8 mouse cellular contexts compared by ENCODE assay signal in genomic region chr19:6141394-6141749, GRCm38 (mm10). TPM values are rescaled to one million over a fixed set of nuclear protein-coding genes. Genes with fewer than 3 reads are reported as not detected.
DNase-seq lines count a peak whose midpoint lies in the region; ATAC-seq and TF ChIP-seq lines count a peak whose summit lies in the region.

Gene Arl2 (minus strand): TSS chr19:6141548.

- ATAC-seq in forebrain, embryonic 16.5 days, result peak; percentile 80
- ATAC-seq in lung, embryonic 14.5 days (ENCODE audit: insufficient read depth), result peak; percentile 78
- peak; percentile 58 for ATAC-seq in neutrophil, adult 5-6 weeks (ENCODE audit: extremely low read depth, insufficient number of reproducible peaks, low FRiP score, poor library complexity, severe bottlenecking)

- 0% methylated on average over 15 of the region's 15 CpGs for WGBS in forebrain, embryonic 16.5 days
- under 1% methylated on average over 15 of the region's 15 CpGs for WGBS in lung, embryonic 14.5 days

- H3K4me3 ChIP-seq in forebrain, embryonic 16.5 days (replicated peaks; ENCODE audit: low read length), result peak within 1 kb of the TSS; percentile 73
- H3K4me3 ChIP-seq in layer of hippocampus, adult 2 months, result peak within 1 kb of the TSS; percentile 78
- H3K4me3 ChIP-seq in lung, embryonic 14.5 days (ENCODE audit: low read depth, low read length), result peak within 1 kb of the TSS; percentile 74

- H3K27ac ChIP-seq in forebrain, embryonic 16.5 days (ENCODE audit: low read length), result peak within 1 kb of the TSS; percentile 95
- peak within 1 kb of the TSS; percentile 99 for H3K27ac ChIP-seq in layer of hippocampus, adult 2 months
- peak within 1 kb of the TSS; percentile 97 for H3K27ac ChIP-seq in lung, embryonic 14.5 days (ENCODE audit: low read depth)

- H3K4me2 ChIP-seq in forebrain, embryonic 16.5 days (ENCODE audit: low read length), result peak within 1 kb of the TSS; percentile 72
- peak within 1 kb of the TSS; percentile 82 for H3K4me2 ChIP-seq in lung, embryonic 14.5 days

- H3K9me3 ChIP-seq in forebrain, embryonic 16.5 days (ENCODE audit: control insufficient read depth, low read length), result no peaks in the 10 kb centered on the region
- H3K9me3 ChIP-seq in lung, embryonic 14.5 days (ENCODE audit: low read depth, low read length), result no peaks in the 10 kb centered on the region

- peak; percentile 75 for TF ChIP-seq CTCF in layer of hippocampus, adult 2 months (conservative IDR thresholded peaks at IDR 0.05)
- peak; percentile 57 for TF ChIP-seq CTCF in lung, embryonic 14.5 days (IDR thresholded peaks at IDR 0.05; ENCODE audit: low read depth)

- H3K36me3 ChIP-seq in forebrain, embryonic 16.5 days (ENCODE audit: control insufficient read depth, insufficient read depth), result no peaks in the 10 kb centered on the region
- H3K36me3 ChIP-seq in lung, embryonic 14.5 days (ENCODE audit: insufficient read depth), result peaks cover 12% of the 10 kb centered on the region; the same call in 1 of the 2 replicates

- peaks cover 19% of the 10 kb centered on the region for H3K4me1 ChIP-seq in forebrain, embryonic 16.5 days (replicated peaks; ENCODE audit: control insufficient read depth, insufficient read depth, low read length)
- peaks cover 7% of the 10 kb centered on the region; the same call in 1 of the 2 replicates for H3K4me1 ChIP-seq in lung, embryonic 14.5 days (ENCODE audit: insufficient read depth)

- H3K9ac ChIP-seq in forebrain, embryonic 16.5 days (replicated peaks; ENCODE audit: low read depth, low read length), result peak within 1 kb of the TSS; percentile 94
- H3K9ac ChIP-seq in lung, embryonic 14.5 days, result peak within 1 kb of the TSS; percentile 83

- peak; percentile 96 for DNase-seq in MN1 (ENCODE audit: low spot score)
- peak; percentile 86 for DNase-seq in cerebellum, adult 11-12 months
- peak; percentile 84 for DNase-seq in heart, postnatal 4 days
- DNase-seq in layer of hippocampus, adult 2 months (ENCODE audit: low spot score in 2 of 2), result peak; percentile 80 to 83
- peak; percentile 96 for DNase-seq in lung, embryonic 14.5 days
- peak; percentile 91 for DNase-seq in thymus, postnatal 0 days (ENCODE audit: low spot score)

- no peaks in the 10 kb centered on the region for H3K27me3 ChIP-seq in forebrain, embryonic 16.5 days (replicated peaks; ENCODE audit: control insufficient read depth, insufficient read depth, low read length)
- no peaks in the 10 kb centered on the region for H3K27me3 ChIP-seq in lung, embryonic 14.5 days (ENCODE audit: insufficient read depth, low read length)

RNA-seq across cellular contexts. Expression of gene Arl2, which starts in this region (rescaled TPM):
- 69.9 and 92.6 TPM in 2 replicates for polyA plus RNA-seq in forebrain, embryonic 16.5 days (2015; fragmentation: Nextera tagmentation; extraction: Ambion mirVana)
- total RNA-seq in heart, postnatal 4 days (2021), result 10 to 100 TPM; 62.3 to 62.8 TPM
- 10 to 100 TPM; 72.1 to 76.9 TPM for total RNA-seq in layer of hippocampus, adult 2 months (2021)
- polyA plus RNA-seq in lung, embryonic 14.5 days (2014; fragmentation: Nextera tagmentation; extraction: Ambion mirVana), result 78.8 and 89.2 TPM in 2 replicates
- total RNA-seq in neutrophil, adult 5-6 weeks (2017), result 14.0 and 15.2 TPM in 2 replicates
- 57.2 and 57.4 TPM in 2 replicates for polyA plus RNA-seq in thymus, postnatal 0 days (2015; fragmentation: Nextera tagmentation; extraction: Ambion mirVana)

Comparison
In these comparisons a context has a peak if more than half of its experiments do, and no peak if none do; other contexts are left out.
1. Peak in every context shown above with its lines: DNase-seq, ATAC-seq, H3K4me3 ChIP-seq and H3K27ac ChIP-seq.